Mouse (Mus musculus): Measurements from ENCODE around the gene Eed.
"Not testable (repeated sequence)": the region's sequence is repeated elsewhere in the genome, so short reads cannot be mapped to it uniquely, and the experiment has no call there.

Gene Eed

GRCm38 (mm10) chr7:89980485-89981422, at the start of gene Eed:
TSS of gene Eed (minus strand) at chr7:89980983.
- peak; percentile 91 for DNase-seq (ENCODE audit: low spot score)

- DNase-seq (ENCODE audit: low spot score): no peak
These were observed 49.0 kb upstream of the Eed start for GRCm38 (mm10) chr7:90029548-90030485.

- DNase-seq (ENCODE audit: low spot score): no peak
These were observed 48.2 kb upstream of the Eed start for GRCm38 (mm10) chr7:90028888-90029547.

GRCm38 (mm10) chr7:90024975-90025374, 44.2 kb upstream of the Eed start:
- DNase-seq (ENCODE audit: low spot score): no peak

- no peak for DNase-seq (ENCODE audit: low spot score)
These were observed 42.4 kb upstream of the Eed start for GRCm38 (mm10) chr7:90022974-90023707.

- no peak for DNase-seq (ENCODE audit: low spot score)
These were observed 39.5 kb upstream of the Eed start for GRCm38 (mm10) chr7:90020331-90020730.

GRCm38 (mm10) chr7:90019570-90019969, 38.8 kb upstream of the Eed start:
- DNase-seq (ENCODE audit: low spot score): no peak

- DNase-seq (ENCODE audit: low spot score): no peak
These were observed 36.3 kb upstream of the Eed start for GRCm38 (mm10) chr7:90016930-90017588.

GRCm38 (mm10) chr7:90016459-90016858, 35.7 kb upstream of the Eed start:
- no peak for DNase-seq (ENCODE audit: low spot score)

- DNase-seq (ENCODE audit: low spot score): no peak
These were observed 26.2 kb upstream of the Eed start for GRCm38 (mm10) chr7:90006667-90007653.

GRCm38 (mm10) chr7:90004781-90005180, 24.0 kb upstream of the Eed start:
- DNase-seq (ENCODE audit: low spot score): no peak

- no peak for DNase-seq (ENCODE audit: low spot score)
These were observed 21.6 kb upstream of the Eed start for GRCm38 (mm10) chr7:90002375-90002774.

GRCm38 (mm10) chr7:89999491-89999890, 18.7 kb upstream of the Eed start:
- no peak for DNase-seq (ENCODE audit: low spot score)

GRCm38 (mm10) chr7:89998624-89999006, 17.8 kb upstream of the Eed start:
- DNase-seq (ENCODE audit: low spot score): no peak

GRCm38 (mm10) chr7:89998006-89998623, 17.3 kb upstream of the Eed start:
- DNase-seq (ENCODE audit: low spot score): no peak

- DNase-seq (ENCODE audit: low spot score): not testable (repeated sequence)
These were observed 16.7 kb upstream of the Eed start for GRCm38 (mm10) chr7:89997526-89997925.

GRCm38 (mm10) chr7:89993091-89993490, 12.3 kb upstream of the Eed start:
- no peak for DNase-seq (ENCODE audit: low spot score)

- DNase-seq (ENCODE audit: low spot score): no peak
These were observed 3.6 kb upstream of the Eed start for GRCm38 (mm10) chr7:89984421-89984820.

GRCm38 (mm10) chr7:89983441-89983840, 2.7 kb upstream of the Eed start:
- no peak for DNase-seq (ENCODE audit: low spot score)

All from ovary, adult 18-20 months (tissue).